Mouse (Mus musculus): Measurements from ENCODE around the gene Bcam.
"Not testable (repeated sequence)": the region's sequence is repeated elsewhere in the genome, so short reads cannot be mapped to it uniquely, and the experiment has no call there.

Gene Bcam

DNA sequence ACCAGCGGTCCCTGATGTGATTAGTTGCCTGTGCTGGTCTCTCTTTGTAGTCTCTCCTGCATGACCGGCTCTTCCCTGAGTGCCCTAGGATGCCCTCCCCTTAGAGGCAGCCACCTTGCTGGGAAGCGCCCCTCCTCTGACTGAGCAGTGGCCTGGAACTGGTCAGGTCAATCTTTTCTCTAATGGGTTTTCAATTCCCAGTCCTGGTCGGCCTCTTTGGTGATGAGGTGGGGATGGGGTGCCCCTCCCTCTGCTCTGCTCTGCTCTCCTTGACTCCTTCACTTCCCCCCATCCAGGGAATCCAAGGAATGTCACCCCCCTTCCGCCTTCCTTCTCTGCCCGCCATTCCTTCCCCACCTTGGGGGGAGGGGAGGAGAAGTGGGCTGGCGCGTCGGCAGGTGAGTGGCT, at the start of gene Bcam:
Gene Bcam, minus strand, starts transcription at position 33 of the 408 bp plus-strand sequence.
- no peak for DNase-seq (ENCODE audit: low read depth, low spot score)

GRCm38 (mm10) chr7:19818875-19819274, 48.1 kb upstream of the Bcam start:
- DNase-seq (ENCODE audit: low read depth, low spot score), result peak; percentile 59

DNA sequence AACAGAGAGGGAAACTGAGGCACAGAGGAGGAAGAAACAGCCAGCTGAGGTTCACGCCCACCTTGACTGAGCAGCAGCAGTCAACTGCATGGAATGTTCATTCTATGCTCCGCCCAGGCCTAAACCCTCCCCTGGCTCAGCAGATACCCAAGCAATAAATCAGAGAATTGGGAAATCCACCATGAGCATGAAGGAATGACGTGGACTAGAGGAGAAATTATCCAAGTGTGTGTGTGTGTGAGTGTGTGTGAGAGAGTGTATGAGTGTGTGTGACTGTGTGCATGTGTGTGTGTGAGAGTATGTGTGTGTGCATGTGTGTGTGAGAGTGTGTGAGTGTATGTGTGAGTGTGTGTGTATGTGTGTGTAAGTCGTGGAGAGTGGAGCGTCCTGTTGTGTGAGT, 47.6 kb upstream of the Bcam start:
- DNase-seq (ENCODE audit: low read depth, low spot score), result no peak

DNA sequence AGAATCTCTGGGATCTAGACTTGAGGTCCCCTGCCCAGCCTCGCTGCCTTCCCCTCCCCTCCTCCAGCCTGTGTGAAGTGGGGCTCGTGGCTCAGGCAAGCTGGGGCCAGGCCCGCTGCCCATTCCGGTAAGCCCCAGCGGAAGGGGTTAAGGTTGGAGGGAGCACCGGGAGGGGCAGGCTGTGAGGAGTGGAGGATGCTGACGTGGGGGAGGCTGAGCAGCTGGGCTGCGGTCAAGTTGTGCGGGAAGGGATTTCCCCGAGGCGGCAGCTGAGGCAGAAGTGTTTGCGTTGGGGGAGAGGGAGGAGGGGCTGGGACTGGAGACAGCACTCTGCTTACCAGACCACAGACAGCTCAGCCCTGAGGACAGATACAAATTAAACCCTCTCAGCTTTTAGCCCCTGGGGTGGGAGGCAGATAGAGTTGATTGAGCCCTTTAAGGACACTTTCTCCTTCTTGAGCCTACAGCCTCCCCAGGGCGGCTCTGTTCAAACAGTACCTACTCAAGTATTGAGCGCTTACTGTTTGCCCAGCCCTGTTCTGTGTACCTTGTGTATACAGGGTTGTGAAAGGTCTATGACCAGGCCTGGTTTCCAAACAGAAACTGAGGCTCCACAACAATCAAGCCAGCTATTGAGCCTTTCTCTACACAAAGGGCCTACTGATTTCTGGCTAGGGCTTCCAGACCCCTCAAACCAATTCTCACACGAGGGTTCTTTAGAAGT, 46.7 kb upstream of the Bcam start:
- peak; percentile 95 for DNase-seq (ENCODE audit: low read depth, low spot score)

DNA sequence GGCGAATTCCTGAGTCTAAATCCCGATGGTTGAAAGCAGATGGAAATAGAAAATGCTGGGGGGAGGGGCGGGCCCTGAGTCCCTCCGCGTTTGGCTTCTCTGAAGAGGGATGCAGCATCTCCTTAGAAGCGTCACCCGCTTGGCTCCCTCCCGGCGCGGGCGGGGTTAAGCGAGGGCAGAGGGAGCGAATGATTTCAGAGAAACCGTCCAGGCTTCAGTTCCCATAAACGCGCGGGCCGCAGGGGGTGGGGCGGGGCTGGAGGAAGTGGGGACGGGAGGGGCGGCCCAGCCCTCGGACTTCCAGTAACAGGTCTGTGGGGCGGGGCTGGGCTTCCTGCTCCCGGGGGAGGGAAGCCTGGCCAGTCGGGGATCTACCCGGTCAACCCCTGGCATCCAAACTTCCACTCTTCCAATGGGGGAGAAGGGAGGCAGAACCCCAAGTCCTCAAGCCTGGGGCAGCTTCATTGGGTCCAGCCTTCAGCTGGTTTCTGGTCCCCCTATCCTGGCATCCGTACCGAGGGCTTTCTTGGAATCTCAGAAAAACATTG, 45.5 kb upstream of the Bcam start:
- DNase-seq (ENCODE audit: low read depth, low spot score), result peak; percentile 84

DNA sequence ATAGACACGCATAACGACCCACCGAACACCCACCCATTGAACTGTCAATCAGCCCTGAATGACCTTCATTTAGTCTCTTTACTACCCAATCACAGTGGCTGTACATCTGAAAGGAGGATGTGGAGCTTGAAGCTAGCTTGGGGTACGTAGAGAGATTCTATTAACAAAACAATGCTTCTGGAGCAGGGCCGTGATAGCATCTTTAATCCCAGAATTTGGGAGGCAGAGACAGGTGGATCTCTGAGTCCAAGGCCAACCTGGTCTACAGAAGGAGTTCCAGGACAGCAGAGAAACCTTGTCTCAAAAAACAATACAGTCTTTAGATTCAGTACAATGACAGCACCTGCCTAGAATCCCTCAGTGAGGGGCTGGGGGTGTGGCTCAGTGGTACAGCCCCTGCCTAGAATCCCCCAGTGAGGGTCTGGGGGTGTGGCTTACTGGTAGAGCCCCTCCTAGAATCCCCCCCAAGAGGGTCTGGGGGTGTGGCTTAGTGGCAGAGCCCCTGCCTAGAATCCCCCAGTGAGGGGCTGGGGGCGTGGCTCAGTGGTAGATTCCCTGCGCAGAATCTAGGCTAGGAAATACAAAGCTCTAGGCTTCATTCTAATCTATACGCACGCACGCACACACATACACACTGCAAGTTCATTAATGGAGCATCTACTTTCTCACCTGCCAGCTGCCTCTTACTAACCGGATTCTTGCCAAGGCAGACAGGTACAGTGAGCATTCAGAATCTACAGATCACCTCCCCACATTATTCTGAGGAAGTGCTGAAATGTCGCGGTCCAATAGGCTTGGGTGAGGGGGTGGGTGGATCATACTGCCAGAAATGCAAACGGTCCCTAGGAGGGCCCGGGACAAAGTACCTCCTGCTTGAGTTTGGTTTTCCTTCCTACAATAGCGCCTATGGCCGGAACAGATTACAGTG, 44.7 kb upstream of the Bcam start:
- DNase-seq (ENCODE audit: low read depth, low spot score), result peak; percentile 71

GRCm38 (mm10) chr7:19813579-19814122, 42.8 kb upstream of the Bcam start:
- no peak for DNase-seq (ENCODE audit: low read depth, low spot score)

DNA sequence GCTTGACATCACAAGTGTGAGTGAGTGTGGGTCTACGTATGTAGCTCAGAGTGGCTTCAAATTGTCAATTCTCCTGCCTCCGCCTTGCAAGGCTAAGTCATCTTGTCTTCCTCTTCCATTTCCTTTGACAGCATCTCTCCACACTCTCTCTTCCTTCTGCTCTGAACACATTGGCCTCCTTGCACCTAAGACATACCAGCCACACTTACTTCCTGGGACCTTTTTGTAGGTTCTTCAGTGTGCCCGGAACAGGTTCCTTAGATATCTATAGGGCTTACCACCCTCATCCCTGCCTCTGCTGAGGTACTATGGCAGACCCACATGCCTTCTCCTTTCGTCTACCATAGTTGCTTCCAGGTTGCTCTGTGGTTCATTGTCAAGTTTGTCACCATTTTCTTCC, 42.3 kb upstream of the Bcam start:
- DNase-seq (ENCODE audit: low read depth, low spot score), result no peak

GRCm38 (mm10) chr7:19811114-19811513, 40.3 kb upstream of the Bcam start:
- DNase-seq (ENCODE audit: low read depth, low spot score), result no peak

- no peak for DNase-seq (ENCODE audit: low read depth, low spot score)
These were observed 38.6 kb upstream of the Bcam start for GRCm38 (mm10) chr7:19809369-19809768.

GRCm38 (mm10) chr7:19806356-19806969, 35.6 kb upstream of the Bcam start:
- no peak for DNase-seq (ENCODE audit: low read depth, low spot score)

DNA sequence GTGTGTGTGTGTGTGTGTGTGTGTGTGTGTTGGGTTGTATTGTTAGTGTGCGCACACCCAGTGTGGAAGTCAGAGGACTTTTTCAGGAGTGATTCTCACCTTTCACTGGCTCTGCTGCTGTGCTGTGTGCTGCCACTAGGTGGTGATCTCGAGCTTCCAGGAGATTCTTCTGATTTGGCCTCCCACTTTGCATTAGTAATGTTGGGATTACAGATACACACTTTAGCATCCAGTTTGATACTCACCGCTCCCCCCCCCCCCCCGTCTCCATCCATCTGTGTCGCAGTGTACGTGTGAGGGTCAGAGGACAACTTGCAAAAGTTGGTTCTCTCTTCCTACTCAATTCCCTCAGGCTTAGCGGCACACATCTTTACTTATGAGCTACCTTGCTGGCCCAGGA, 32.2 kb upstream of the Bcam start:
- DNase-seq (ENCODE audit: low read depth, low spot score), result peak; percentile 64

DNA sequence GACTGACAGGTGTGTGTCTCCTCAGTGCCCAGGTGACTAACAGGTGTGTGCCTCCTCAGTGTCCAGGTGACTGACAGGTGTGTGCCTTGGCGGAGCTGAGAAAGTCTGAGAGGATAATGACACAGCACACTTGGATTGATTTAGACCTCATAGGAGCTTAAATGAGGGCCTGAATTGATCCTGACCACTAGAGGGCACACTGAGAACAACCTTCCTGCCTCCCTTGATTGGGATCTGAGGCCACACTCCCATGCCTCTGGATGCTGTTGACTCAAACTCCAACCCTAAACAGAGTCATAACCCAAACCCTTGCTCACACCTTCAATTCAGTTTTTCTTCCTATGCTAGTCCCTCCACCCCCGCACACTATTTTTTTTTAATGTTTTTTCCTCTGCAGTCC, 29.9 kb upstream of the Bcam start:
- DNase-seq (ENCODE audit: low read depth, low spot score), result peak; percentile 57

DNA sequence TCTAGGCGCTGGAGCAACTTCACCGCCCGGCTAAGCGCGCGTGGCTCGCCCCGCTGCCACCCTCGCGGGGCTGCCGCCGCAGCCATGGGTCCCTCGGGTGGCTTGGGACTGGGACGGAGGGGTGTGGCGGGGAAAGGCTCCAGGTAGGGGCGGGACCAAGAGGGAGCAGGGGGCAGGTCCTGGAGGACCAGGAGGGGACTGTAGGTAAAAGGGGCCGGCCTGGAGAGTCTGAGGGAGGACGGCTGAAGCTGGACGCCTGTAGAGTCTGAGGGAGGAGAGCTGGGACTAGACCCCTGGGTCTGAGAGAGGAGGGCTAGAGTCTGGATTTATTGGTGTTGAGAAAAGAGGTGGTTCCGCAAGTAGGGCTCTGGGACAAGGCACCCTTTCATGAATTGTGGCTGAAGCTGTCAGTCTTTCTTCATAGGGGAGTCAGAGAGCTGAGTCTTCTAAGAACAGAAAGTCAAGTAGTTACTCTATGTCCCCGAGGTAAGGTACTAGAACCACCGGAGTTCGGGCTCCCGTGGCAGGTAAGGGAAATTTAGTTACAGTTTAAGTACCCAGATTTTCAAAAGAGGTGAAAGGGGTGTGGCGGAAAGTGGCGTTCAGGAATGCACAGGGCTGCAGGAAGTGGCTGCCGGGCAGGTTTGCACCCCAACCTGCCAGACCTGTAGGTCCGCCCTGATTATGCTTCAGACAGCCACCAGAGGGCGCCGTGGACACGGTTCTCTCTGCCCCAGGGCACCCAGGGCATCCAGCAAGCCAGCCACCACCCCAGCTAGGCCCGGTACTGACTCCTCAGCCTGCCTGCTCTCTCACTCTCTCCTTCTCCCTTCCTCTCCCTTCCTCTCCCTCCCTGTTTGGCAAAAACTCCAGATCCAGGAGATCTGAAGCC, 26.1 kb upstream of the Bcam start, which contains the start of gene Cblc:
Gene Cblc, minus strand, starts transcription at position 113 of the 892 bp plus-strand sequence.
- peak; percentile 88 for DNase-seq (ENCODE audit: low read depth, low spot score)

GRCm38 (mm10) chr7:19796254-19796653, 25.4 kb upstream of the Bcam start:
- DNase-seq (ENCODE audit: low read depth, low spot score), result no peak

- no peak for DNase-seq (ENCODE audit: low read depth, low spot score)
These were observed 24.4 kb upstream of the Bcam start for GRCm38 (mm10) chr7:19795236-19795635.

GRCm38 (mm10) chr7:19792701-19793630, 22.1 kb upstream of the Bcam start:
- DNase-seq (ENCODE audit: low read depth, low spot score), result no peak

- DNase-seq (ENCODE audit: low read depth, low spot score), result not testable (repeated sequence)
These were observed 20.7 kb upstream of the Bcam start for GRCm38 (mm10) chr7:19791504-19791903.

- peak; percentile 85 for DNase-seq (ENCODE audit: low read depth, low spot score)
These were observed 19.1 kb upstream of the Bcam start for GRCm38 (mm10) chr7:19789904-19790347.
